Mouse (Mus musculus) heart, postnatal 4 days (tissue): ENCODE measurements around the gene Cldn6. TPM values are rescaled to one million over a fixed set of nuclear protein-coding genes. Genes with fewer than 3 reads are reported as not detected.
A peak's percentile ranks its signal among the peaks of the same experiment; 100 is the strongest.

Source experiments
- DNase-seq: peaks from one replicate; pipeline ENCODE4 v3.0.0; 2021
- total RNA-seq, 2 experiments: library from RNA; stranded (reverse); gene quantifications; 2 replicates each; pipeline ENCODE4 v1.2.3; 2021

The Cldn6 gene
- total RNA-seq, 2 experiments from 2014 or later = not detected

DNA sequence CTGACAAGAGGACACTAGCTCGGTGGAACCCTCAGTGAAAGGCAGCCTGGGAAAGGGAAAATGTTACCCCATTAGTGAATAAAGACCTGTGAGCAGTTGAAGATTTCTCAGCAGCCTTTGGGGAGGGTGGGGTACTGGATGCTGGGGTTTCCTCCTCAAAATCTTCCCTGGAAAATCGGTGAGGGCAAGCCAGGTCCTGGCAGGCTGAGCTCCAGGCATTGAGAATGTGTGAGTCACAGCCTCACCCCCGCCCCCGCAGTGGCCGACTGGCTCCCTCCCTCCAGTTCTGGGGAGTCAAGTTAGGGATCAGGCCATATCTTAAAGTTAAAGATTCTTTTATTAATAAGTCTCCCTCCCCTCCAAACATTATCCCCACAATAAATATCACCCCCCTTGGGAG lies 3.9 kb upstream of the Cldn6 start:
- peak; percentile 78 for DNase-seq

DNA sequence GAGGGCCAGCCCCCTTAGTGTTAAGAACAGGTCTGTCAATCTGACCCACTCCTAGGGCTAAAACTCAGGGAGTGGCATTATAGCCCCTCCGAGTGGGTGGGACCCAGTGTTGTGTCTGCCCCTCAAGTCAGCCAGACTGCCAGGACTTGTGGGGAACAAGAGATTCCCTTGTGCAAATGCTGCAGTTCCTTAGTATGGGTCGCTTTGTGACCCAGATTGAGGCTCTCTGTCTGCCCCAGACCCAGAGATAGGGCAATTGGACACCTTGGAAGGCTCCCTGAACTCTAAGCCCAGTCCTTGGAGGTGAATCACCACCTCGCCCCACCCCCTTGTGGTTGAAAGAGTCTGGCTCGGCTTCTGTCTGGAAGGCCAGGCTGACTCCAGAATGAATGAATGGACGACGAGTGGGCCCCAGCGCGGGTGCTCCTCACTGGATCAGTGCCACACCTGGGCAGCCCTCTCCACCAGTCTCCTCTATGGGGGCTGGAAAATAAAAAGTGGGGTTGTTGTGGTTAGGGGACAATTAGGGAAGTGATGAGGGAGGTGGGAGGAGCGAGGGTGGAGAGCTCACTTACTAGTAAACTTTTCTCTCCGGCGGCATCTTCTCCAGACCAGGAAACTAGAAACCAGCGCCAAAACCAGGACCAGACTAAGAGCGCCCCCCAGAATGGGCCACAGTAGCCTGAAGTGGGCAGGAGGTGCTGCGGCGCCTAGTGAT lies 3.3 kb upstream of the Cldn6 start:
- peak; percentile 69 for DNase-seq

DNA sequence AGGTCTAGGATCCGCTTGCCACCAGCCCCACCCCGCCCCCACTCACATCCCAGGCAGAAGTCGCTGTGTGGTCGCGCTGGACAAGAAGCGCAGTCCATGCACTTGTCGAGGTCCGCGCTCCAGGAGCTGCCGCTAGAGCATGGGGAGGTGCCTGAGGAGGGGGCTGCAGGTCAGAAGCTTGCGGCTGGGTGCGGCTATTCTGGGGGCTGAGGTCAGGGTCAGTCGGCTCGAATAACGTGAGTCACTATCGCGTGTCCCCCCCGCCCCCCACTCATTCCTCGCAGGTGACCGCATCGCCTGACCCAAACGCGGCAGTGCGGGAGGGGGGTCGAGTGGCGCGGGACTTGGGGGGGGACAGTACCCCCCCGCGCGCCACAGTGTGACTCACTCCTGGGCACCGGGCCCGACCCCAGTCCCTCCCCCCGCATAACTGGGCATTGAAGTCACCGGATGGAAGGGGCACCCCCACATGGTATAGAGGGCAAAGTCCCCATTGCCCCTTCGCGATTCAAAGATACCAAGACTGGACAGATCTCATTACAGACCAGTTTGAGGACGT lies 2.5 kb upstream of the Cldn6 start:
- DNase-seq = peak; percentile 86

DNA sequence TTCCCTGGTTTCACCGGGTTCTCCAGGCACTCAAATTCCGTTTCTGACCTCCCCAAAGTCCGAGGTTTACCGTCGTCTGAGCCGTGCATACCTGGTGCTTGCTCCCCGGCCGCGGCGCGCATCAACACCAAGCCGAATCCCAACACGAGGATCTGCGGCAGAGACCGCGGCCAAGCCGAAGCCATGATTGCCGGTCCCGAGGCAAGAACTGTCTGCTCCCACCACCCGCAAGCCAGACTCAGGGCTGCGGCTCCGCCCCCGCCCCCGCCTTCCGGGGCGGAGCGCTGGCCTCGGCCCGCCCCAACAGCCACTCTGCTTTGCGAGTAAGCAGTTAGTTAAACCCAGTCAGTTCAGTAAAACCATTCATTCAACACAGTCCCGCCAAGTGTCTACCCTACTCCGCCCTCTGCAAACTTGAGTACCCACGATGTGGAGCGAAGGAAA lies 1.8 kb upstream of the Cldn6 start, which contains the start of gene Tnfrsf12a:
Gene Tnfrsf12a, minus strand, starts transcription at position 233 of the 444 bp plus-strand sequence.
- DNase-seq = peak; percentile 90

DNA sequence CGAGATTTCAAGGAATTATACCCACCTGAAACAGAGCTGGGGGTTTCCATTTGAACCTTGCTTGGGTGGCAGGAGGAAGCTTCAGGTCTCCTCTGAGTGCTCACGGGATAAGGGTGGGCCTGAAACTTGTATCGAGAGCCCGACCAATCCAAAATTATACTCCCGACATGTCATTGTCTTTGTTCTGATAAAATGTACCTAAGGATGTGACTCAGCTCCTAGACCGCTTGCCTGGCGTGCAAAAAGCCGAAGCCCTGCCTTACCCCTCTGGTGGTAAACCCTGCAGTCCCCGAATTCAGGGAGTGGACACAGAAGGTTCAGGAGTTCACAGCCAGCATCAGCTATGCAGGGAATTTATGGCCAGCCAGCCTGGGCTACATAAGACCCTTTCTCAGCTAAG lies 1.3 kb downstream of the Cldn6 start:
- no peak for DNase-seq

DNA sequence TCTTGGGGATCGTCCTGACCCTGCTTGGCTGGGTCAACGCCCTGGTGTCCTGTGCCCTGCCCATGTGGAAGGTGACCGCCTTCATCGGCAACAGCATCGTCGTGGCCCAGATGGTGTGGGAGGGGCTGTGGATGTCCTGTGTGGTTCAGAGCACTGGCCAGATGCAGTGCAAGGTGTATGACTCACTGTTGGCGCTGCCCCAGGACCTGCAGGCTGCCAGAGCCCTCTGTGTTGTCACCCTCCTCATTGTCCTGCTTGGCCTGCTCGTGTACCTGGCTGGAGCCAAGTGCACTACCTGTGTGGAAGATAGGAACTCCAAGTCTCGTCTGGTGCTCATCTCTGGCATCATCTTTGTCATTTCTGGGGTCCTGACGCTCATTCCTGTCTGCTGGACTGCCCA lies 2.0 kb downstream of the Cldn6 start:
- no peak for DNase-seq

DNA sequence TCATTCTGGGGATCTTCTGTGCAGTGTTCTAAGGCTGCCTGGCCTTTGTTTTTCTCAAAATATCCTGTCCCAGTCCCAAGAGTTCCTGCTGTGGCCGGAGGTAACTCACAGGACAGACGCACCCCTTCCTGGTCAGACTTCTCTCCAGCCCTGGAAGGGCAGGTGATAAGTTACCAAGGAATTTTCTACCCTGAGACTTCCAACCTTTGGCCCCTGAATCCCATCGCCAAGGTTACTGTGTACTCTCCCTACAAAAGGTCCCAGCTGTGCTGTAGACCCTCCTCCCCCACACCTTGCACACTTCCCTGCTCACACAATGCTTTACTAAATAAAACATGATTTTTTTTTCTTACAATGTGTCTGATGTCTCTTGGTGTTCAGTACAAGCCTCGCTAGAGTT lies 3.0 kb downstream of the Cldn6 start:
- no peak for DNase-seq

DNA sequence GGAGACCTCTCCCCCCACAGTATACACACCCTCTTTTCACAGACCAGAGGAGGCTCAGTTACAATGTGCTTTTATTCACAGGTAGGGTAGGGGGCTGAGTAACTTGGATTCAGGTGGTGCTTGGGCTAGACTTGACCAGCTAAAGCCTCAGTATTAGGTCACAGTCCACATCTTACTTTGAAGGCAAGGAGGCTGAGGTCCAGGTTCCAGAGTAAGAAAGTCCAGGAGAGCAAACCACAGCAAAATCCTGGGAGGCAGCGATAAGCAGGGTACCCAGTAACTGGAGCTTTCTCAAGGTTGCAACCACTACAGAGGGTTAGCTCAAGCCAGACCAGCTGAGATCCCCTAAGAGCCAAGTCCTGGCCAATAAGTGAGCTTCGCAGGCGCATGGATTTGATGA lies 3.5 kb downstream of the Cldn6 start:
- DNase-seq = no peak

DNA sequence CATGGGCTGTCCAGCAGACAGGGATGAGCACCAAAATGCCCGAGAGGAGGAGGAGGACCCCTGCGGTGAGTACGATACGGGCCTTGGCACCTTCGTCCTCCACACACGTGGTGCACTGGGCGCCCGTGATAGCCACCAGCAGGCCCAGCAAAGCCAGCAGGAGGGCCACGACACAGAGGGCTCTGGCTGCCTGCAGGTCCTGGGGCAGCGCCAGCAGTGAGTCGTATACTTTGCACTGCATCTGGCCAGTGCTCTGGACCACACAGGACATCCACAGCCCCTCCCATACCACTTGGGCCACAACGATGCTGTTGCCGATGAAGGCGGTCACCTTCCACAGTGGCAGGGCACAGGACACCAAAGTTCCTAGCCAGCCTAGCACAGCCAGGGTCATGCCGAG lies 4.2 kb downstream of the Cldn6 start:
- DNase-seq = no peak

DNA sequence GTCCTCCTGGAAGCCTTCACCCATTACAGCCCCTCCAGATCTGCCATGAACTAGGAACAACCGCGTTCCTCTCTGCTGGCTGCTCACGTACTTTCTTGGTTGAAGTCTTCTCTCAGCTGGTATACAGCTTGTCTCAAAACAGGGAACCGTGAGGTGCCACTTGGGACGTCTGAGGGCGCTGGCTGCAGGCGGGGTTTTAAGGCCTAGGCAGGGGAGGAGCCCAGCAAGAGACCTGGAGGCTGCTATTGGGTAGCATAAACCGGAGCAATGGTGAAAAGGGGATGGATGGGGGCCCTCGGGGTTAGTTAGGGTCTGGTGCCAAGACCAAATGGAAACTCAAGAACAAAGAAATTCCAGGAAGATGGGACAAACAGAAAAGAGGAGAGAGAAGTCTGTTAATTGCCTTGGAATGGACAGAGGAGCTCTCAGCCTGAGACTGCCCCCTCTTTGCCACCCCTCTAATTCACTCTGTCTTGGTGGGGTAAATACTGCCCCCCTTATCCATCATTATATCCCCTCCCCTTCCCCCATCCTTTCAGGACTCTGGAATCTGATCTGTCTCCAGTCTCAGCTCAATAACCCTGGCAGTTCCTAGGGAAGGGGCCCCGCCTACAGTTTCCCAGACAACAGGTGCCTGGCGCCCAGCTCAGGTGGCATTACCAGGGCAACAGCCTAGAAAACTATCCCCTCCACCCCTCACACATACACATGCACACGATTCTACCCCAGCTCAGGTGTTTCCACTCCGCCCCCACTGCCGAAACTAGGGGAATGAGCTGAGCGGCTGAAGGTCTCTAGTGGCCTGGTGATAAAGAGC lies 5.0 kb downstream of the Cldn6 start, which contains the start of gene Cldn9:
Gene Cldn9, minus strand, starts transcription at position 171 of the 817 bp plus-strand sequence.
- no peak for DNase-seq

DNA sequence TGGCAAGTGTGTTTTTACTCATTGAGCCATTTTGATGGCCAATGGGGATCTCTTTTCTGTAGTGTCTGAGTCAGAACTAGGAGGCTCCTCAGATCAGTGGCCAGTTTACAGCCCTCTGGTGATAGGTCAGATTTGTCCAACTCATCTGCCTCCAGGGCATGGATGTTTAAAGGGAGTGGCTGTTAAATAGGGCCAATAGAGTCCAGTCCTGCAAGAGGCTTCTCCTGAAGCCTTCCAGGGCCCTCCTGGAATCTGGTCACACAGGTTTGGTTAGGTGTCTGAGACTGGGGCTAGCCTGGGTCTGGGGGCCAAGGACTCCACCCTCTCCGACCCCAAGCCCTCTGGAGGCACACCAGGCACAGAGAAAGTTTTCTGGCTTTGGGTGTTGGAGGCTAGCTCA lies 15.4 kb downstream of the Cldn6 start:
- DNase-seq = no peak

DNA sequence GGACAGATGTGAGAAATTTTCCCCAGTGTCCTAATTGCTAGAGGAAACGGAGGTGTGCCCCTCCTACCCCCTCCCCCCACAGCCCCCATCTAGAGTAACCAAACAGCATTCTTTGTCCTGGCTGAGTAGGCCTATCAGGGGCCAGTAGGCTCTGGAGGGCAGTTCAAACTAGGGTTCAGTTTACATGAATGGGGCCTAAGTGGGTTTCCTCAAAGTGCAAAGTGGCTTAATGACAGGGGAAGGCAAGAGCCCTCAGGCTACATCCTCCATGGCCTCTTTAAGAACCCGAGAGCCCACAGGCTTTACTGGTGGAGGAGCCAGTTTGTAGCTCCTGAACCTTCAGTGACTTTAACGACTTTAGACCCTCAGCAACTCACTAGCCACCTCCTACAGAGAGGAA lies 16.8 kb downstream of the Cldn6 start:
- no peak for DNase-seq

DNA sequence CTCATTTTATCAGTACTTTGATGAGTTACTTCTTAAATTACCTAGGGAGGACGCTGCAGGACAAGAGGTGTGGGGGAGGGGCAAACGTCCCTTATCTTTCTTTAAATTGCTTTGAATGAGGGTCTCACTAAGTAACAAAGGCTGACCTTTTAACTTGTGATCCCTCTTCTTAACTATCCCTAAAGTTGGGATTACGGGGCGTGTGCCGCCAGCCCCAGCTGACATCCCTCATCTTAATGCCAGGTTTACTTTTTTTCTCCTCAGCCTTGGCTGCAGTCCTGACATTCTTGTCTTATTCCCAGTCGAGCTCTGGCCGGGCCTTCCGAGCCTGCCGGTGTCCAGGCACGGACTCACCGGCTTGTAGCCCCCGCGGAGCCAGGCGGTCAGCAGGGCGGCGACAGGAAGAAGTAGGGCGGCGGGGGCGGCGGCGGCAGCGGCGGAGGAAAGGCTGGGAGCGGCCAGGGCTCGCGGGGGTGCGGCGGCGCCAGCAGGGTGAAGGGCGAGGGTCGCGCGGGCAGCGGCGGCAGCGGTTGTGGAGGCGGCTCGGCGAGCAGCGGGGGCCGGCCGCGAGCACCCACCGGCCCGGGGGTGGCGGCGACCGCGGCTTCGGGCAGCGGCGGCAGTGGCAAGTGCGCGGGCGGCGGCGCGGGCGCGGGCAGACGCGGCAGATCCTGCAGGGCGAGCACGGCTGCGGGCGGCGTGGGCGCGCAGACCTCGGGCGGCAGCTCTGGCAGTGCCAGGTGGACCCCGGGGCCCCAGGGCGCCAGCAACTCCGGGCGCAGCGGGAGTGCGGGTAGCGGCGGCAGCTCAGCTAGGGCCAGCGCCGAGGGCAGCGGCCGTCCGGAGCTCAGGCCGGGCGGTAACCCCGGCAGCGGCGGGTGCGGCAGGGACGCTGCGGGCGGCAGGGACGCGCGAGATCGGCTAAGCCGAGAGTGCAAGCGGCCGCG lies 20.4 kb downstream of the Cldn6 start:
- DNase-seq = peak; percentile 58

DNA sequence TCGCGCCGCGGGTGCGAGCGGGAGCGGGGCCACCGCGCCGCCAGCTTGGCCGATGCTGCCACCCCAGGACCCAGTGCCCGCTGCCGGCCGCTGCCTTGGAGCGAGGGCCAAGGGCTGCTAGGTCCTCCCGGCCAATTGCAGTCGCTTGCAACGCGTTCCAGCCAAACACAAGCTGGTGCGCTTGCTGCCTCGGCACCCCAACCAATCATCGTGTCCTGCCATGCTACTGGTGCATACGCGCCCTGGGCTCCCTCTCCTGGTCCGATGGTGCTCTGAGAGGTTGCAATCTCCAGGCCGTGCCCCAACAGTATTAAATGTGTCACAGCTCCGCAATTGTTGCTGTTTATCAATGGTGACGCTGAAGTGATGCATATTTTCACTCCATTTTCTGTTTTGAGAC lies 21.0 kb downstream of the Cldn6 start:
- DNase-seq = peak; percentile 91

DNA sequence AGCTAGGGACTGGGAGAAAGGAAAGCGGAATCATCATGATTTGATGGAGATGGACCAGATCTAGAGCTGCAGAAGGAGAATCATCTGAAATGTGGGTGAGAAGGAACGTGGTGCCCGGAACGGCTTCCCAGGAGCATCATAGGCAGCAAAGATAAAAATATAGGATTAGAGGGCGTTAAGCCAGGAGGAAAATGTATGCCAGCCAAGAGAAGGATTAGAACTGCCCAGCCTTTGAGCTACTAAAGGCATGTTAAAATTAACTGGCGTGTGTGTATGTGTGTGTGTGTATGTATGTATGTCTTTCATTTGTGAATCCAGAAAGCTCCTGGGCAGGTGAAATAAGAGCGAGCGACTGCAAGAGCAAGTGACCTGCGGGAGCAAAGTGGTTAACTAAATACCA lies 24.3 kb downstream of the Cldn6 start:
- DNase-seq = no peak

DNA sequence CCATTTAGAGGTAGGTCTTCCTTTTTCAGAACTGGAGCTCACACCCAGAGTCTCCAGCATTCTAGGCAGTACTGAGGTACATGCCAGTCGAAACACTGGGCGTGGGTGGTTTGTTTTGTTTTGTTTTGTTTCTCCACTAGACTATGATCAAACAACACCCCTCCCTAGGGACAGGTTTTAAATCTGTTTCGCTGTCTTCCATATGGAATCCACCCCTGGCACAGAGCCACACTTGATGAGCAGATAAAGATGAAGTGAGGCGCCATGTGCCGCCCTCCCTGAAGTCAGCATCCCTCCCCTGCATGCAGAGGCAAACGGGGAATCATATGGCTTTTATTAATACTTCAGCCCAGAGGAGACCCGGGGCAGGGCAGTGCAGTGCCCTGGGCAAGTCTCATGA lies 25.7 kb downstream of the Cldn6 start:
- no peak for DNase-seq

DNA sequence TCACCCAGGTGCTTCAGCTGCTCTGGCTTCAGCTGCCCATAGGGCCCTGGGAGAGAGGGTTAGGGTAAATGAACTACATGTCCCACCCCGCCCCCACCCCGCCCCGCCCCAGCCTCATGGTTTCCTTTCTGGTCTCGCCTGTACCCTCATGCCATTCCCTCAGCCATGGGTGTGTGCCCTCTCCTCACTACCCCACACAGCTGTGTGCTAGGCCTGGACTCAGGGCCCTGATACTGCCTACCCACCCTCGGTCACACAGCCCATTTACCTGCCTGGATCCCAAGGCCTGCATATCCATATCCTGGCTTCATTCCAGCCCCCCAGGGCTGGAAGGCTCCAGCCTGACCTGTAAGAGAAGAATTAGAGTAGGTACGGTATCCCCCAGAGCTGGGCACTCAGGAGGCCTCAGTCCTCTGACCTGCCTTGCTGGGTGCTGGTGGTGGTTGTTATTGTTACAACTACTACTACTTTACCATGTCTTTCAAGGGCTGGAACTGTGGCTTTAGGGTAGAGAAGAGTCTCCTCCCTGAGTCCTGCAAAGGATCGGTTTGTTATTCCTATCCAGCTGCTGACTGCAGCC lies 26.6 kb downstream of the Cldn6 start:
- no peak for DNase-seq

DNA sequence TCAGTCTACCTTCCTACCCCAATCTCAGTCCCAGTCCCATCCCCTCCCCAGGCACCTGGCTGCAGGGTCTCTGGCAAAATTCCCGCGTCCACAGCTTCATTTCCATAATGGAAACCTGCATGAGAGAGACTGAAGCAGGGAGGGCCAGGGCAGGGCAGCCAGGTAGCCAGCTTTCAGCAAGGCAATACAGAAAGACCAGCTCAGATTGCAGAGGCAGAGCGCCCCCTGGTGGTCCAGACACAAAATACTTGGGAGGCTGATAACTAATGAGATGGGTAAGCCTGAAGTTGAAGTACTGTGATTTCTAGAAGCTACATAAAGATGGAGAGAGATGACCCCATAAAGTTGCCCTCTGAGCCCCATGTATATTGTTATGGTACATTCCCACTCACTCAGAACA lies 27.2 kb downstream of the Cldn6 start:
- peak; percentile 81 for DNase-seq

DNA sequence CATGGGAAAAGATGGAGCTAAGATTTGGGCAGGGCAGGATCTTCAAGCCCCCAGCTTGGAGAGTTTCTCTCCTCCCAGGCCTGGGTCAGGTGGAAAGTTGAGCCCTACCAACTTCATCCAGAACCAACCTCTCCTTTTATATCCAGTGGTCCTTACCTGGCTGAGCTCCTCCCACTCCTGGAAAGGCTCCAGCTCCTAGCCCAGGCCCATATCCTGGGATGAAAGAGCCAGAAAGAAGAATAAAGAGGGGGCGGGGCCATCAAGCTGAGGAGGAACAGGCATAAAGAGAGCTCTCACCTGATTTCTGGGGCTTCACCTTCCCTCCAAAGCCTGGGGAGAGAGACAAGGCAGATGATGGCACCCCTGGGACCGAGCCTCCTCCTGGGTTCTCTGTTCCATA lies 38.0 kb downstream of the Cldn6 start:
- DNase-seq = no peak

DNA sequence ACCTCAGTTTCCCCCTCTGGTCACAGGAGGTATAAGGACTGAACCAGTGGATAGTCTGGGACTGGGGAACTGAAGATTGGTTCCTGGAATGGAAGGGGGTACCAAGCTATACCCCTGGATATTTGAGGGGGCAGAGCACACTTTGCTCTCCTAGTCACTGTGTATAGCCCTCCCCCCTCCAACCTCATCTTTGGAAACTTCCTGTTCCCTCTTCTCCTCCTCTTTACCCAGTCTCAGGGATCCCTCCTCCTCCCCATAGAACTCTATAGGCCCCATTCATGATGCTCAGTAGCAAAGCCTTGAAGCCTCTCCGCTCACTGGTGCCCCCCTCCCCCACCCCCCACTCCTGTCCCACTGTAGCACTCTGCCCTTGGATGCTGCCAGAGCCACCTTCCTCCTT lies 40.4 kb downstream of the Cldn6 start:
- DNase-seq = no peak

DNA sequence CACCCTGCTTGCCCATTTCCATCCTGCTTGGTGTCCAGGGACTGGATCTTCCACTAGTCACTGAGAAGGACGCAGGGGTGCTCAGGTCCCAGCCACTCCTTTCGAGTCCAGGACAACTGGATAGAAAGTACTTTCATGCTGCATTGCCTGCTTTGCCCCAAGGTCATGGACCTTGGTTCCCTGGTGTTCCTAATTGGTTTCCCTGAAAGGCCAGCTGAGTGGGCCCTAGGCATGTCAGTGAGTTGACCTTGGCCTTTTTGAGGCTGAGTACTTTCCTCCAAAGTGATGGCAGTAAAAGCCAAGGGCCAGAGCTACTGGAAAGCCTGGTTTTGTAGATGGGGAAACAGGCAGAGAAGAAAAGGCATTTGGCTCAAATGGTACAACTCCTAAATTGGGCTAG lies 42.8 kb downstream of the Cldn6 start:
- DNase-seq = no peak
